Mouse (Mus musculus): Measurements from ENCODE around the gene Rab3gap1. TPM values are rescaled to one million over a fixed set of nuclear protein-coding genes. Genes with fewer than 3 reads are reported as not detected.
A peak's percentile ranks its signal among the peaks of the same experiment; 100 is the strongest.

The Rab3gap1 gene
- 10 to 100 TPM; 70.6 to 72.5 TPM for total RNA-seq (2021)
- long read RNA-seq, experiment 1, full-length matches to known transcripts, result 22 of 35 reads
- long read RNA-seq, experiment 1, partial matches to known transcripts, result 2 of 35 reads
- long read RNA-seq, experiment 1, other reads (novel, unspliced or antisense), result 11 of 35 reads
- long read RNA-seq, experiment 2, full-length matches to known transcripts, result 26 of 48 reads
- long read RNA-seq, experiment 2, partial matches to known transcripts, result 10 of 48 reads
- long read RNA-seq, experiment 2, other reads (novel, unspliced or antisense), result 12 of 48 reads

DNA sequence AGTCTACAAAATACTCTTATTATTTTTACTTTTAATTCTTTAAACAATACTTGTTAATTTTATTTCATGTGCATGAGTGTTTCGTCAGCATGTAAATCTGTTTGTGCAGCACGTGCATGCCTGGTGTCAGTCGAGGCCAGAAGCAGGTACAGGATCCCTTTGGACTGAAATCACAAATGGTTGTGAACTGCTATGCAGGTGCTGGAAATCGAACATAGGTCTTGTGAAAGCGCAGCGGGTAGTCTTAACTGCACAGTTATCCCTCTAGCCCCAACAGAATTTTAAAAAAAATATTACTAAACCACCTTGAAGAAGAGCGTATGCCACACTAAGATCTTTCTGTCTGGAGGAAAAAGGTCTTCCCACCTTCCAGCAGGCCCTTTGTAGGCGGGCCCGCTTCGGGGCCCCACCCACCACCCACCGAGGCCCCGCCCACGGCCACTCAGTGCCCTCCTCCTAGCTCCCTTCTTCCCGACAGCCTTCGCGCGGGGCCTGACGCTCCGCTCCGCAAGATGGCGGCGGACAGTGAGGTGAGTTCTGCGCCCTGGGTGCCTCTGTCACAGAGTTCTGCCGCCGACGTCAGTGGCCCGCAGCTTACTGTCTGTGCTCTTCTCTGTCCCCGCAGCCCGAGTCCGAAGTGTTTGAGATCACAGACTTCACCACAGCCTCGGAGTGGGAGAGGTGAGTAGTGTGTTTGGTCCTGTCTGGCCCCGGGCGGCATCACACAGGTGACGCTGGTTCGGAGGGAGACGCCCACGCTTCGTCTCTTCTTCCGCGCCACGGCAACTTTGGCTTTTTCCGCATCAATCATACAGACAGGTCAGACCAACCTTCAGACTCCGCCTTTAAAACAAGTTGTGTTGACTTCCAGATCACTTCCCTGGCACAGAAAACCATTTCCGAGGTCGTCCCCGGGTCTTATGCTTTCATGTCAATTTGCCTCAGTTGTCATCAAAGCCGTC lies at the start of gene Rab3gap1:
Gene Rab3gap1 (plus strand): TSS at position 474 of the 962 bp plus-strand sequence.
- TF ChIP-seq CTCF (conservative IDR thresholded peaks at IDR 0.05), result no peak
- Histone ChIP-seq H3K27ac (peak within 1 kb of the TSS; percentile 90), H3K4me3 (peak within 1 kb of the TSS; percentile 97)
- DNase-seq (ENCODE audit: low spot score in 2 of 2), result peak; percentile 87 to 89

DNA sequence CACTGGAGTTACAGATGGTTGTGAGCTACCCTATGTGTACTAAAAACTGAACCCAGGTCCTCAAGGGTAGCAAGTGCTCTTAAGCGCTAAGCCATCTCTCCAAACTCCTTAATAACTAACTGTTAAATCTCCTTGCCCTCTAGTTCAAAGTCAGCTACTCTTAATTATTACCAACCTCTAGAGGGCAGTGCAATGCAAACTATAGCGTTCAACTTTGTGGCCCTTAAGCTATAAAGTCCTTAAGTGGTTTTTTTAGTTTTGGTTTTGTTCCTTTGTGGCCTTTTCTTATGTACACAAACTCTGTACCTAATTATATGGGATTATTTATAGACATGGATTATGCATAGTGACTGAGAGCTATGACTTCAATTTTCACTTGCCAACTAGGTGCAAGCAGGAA lies 41.2 kb upstream of the Rab3gap1 start:
- Histone ChIP-seq H3K27ac (no peak overlapping the region), H3K4me3 (no peak overlapping the region)
- TF ChIP-seq CTCF (conservative IDR thresholded peaks at IDR 0.05), result peak; percentile 88
- peak in 1 of 2 experiments; percentile 56 for DNase-seq (ENCODE audit: low spot score in 2 of 2)

- H3K4me3 ChIP-seq, result no peak overlapping the region
- no peak for DNase-seq (ENCODE audit: low spot score in 2 of 2)
- no peak overlapping the region for H3K27ac ChIP-seq
- no peak for TF ChIP-seq CTCF (conservative IDR thresholded peaks at IDR 0.05)
These were observed 38.2 kb upstream of the Rab3gap1 start for GRCm38 (mm10) chr1:127830215-127830921.

- TF ChIP-seq CTCF (conservative IDR thresholded peaks at IDR 0.05), result no peak
- Histone ChIP-seq H3K4me3 (no peak overlapping the region), H3K27ac (no peak overlapping the region)
- DNase-seq (ENCODE audit: low spot score in 2 of 2), result no peak
These were observed 34.9 kb upstream of the Rab3gap1 start for GRCm38 (mm10) chr1:127833714-127834113.

- DNase-seq (ENCODE audit: low spot score in 2 of 2), result no peak
- no peak overlapping the region for H3K4me3 ChIP-seq
- H3K27ac ChIP-seq, result no peak overlapping the region
- TF ChIP-seq CTCF (conservative IDR thresholded peaks at IDR 0.05), result no peak
These were observed 34.4 kb upstream of the Rab3gap1 start for GRCm38 (mm10) chr1:127834202-127834601.

DNA sequence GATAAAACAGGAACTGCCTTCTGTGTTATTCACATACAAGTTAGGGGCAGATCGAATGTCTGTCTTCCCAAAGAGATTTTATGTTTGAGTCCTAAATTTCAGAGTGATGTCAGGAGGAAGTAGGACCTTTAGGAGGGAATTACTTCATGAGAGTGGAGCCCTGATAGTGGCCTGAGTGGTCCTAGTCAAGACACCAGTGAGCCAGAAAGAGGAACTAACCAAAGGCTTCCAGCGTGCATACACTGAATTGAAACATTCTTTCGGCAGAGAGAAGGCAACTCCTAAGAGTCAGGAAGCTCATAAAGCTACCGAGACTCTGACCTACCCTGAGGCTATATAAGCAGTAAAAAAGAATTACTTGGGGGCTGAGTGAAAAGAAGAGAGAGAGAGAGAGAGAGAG lies 32.0 kb upstream of the Rab3gap1 start:
- no peak for DNase-seq (ENCODE audit: low spot score in 2 of 2)
- no peak overlapping the region for H3K4me3 ChIP-seq
- no peak for TF ChIP-seq CTCF (conservative IDR thresholded peaks at IDR 0.05)

DNA sequence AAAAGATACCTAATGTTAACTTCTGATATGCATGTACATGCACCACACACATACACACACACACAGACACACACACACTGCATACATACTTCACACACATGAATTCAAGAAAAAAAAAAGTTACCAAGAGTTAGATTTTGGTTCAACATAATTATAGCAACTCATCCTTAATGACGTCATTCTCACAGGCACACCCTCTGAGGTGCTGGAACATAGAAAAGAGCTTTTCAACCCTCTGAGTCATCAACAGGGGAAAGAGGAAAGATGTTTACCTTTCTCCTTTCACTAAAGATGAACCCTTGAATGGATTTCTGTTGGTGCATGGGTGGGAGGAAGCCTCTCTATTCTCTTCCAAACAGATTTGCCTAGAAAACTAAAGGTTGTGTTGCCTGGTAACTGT lies 30.0 kb upstream of the Rab3gap1 start:
- Histone ChIP-seq H3K27ac (no peak overlapping the region), H3K4me3 (no peak overlapping the region)
- no peak for TF ChIP-seq CTCF (conservative IDR thresholded peaks at IDR 0.05)
- no peak for DNase-seq (ENCODE audit: low spot score in 2 of 2)

More for the DNA sequence above, 32.0 kb upstream of the Rab3gap1 start:
- H3K27ac ChIP-seq, result no peak overlapping the region

DNA sequence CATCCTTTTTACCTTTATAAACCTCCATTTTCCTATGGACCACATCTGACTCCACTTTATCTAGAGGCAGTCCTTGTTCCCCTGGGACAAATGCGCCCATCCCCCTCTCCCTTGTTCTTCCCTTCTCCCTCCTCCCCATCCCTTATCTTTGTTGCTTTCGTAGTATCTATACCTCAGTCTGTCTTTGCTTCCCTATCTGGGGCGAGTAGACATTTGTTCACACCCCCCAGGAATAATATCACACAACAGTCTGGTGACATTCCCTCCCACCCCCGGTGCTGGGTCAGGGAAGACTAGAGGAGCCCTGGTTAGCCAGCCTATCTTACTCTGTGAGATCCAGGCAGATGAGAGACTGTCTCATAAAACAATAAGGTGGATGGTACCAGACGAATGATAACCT lies 23.1 kb upstream of the Rab3gap1 start:
- no peak for DNase-seq (ENCODE audit: low spot score in 2 of 2)
- no peak overlapping the region for H3K4me3 ChIP-seq
- no peak overlapping the region for H3K27ac ChIP-seq
- no peak for TF ChIP-seq CTCF (conservative IDR thresholded peaks at IDR 0.05)

DNA sequence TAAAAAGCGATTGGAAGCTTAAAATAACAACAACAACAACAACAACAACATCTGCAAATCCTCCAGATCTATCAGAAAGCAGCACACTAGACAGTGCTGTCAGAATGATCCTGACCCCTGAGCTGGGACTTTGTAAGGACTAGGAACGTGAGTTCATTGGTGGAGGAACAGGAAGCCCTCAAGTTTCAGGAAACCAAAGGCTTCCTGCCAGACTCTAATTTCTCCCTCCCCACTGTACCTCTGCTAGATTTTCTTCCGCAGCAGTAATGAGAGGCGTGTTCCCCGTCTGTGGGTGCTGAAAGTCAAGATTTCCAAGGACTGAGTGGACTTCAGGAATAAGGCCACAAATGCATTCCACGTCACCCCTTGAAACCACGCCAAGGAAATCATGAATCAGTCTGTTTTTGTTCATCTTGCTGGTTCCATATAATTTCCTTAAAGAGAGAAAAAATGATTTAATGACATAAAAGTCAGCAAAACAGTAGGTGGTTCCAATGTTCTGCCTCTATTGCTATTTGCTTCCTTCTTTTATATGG lies 18.4 kb upstream of the Rab3gap1 start:
- TF ChIP-seq CTCF (conservative IDR thresholded peaks at IDR 0.05), result no peak
- H3K4me3 ChIP-seq, result no peak overlapping the region

DNA sequence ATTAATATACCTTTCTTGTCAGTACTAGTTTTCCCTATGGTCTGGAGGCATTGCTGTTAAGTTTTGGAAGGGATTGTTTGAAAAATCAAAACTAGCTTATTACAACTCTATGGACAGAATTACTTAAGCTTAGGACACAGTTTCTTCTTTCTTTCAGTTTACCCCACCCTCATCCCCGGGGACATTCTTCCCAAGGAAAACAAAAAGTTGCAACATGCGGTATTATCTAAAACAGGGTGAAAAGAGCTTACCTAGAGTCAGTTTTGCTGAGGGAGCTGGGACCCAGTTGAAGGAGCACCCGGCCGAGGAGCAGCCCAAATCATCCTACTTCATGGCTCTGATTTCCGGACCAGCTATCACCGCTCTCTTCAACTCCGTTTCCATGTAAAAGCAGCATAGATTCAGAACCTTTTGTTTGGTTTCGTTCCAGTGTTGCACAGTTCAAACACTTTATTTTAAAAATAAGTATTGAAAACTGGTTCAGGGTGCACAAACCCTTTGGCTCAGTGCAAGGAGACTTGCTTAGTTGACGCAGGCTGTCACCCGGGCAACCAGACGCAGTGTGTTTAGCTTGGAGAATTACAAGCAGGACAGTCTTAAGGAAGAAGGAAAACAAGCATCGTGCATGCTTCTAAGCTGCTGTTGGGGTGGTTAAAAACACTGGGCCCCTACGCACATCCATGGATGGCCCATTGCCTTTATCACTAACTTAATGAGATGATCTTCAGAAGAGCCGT lies 13.9 kb upstream of the Rab3gap1 start, which contains the start of gene Map3k19:
Gene Map3k19 (minus strand): TSS at position 546 of the 737 bp plus-strand sequence.
- DNase-seq (ENCODE audit: low spot score in 2 of 2), result peak; percentile 27 to 63
- peak within 1 kb of the TSS; percentile 46 for H3K4me3 ChIP-seq
- H3K27ac ChIP-seq, result peak within 1 kb of the TSS; percentile 74
- no peak for TF ChIP-seq CTCF (conservative IDR thresholded peaks at IDR 0.05)

More for the DNA sequence above, 18.4 kb upstream of the Rab3gap1 start:
- DNase-seq (ENCODE audit: low spot score in 2 of 2), result no peak
- no peak overlapping the region for H3K27ac ChIP-seq

GRCm38 (mm10) chr1:127858945-127859648 lies 9.5 kb upstream of the Rab3gap1 start:
- Histone ChIP-seq H3K27ac (no peak overlapping the region), H3K4me3 (no peak overlapping the region)
- TF ChIP-seq CTCF (conservative IDR thresholded peaks at IDR 0.05), result no peak
- no peak for DNase-seq (ENCODE audit: low spot score in 2 of 2)

Data from layer of hippocampus, adult 2 months (tissue).